Mouse (Mus musculus): ENCODE measurements around the gene Gse1. TPM values are rescaled to one million over a fixed set of nuclear protein-coding genes. Genes with fewer than 3 reads are reported as not detected.
A peak's percentile ranks its signal among the peaks of the same experiment; 100 is the strongest.

Gene Gse1
- polyA plus RNA-seq, 1 experiment from 2014 or later = 8.7 TPM

DNA sequence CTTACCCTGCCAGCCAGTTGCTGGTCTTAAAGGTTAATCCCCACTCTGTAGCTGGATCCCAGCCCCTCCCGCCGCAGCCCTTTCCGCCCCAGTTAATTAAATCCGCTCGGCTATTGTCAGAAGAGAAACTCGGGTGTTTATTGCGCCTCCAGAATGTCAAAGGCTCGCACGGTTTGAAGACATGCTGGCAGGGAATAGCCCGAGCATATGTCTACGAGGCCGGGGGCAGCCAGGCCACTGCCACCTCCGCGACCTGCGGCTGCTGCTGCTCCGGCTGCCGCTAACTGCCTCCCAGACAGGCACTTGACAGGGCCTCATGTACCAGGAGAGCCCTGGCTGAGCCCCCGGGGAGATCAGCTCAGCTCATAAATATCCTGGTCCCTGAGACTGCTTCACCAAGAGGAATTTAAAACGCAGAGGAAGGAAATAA is 276.8 kb downstream of the Gse1 start:
- H3K27ac ChIP-seq (replicated peaks) = peak overlapping the region; percentile 24; the same call in 1 of the 2 replicates
- H3K4me1 ChIP-seq (replicated peaks) = peaks cover 99% of the 10 kb centered on the region

DNA sequence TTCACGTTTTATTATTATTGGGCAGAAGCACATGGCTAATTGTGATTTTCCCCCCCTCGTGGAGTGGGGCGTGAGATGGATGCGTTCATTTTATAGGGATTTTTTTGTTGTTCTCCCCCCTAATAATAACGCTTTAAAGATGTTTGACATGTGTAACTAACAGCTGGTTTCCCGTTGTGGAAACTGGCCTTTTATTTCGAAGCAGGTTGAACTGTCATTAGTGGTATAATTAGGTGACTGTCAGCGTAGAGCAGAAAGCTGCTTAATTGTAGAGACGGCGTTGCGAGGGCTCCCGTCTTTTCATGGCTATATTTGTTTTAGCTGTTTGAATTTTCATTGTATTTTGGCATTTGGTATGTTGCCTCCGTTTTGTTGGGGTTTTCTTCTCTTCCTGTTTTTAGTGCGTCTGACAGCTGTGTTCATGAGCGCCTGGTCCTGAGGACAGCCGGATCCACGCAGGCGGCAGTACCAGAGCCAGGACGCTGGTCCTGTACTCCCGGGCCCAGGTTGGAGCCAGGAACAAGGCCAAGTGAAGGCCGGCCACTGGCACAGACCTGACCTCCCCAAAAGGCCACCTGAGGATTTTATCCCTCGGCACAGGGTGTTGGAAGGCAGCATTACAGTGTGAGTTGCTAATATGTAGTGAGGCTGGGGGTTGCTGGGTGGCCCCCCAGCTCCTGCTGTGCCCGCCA is 277.5 kb downstream of the Gse1 start:
- H3K27me3 ChIP-seq = no peaks in the 10 kb centered on the region
- no peak overlapping the region for H3K9ac ChIP-seq
- no peaks in the 10 kb centered on the region for H3K9me3 ChIP-seq (replicated peaks)
- no peak for ATAC-seq (ENCODE audit: insufficient read depth)
- peak overlapping the region; percentile 45; the same call in 1 of the 2 replicates for H3K4me2 ChIP-seq
- H3K36me3 ChIP-seq (replicated peaks) = peaks cover 8% of the 10 kb centered on the region; the same call in 1 of the 2 replicates
- no peak overlapping the region for H3K4me3 ChIP-seq (replicated peaks)
- H3K4me1 ChIP-seq (replicated peaks) = peaks cover 99% of the 10 kb centered on the region
- 54% methylated on average over 23 of the region's 23 CpGs for WGBS (ENCODE audit: insufficient replicate concordance)
- no peak overlapping the region for H3K27ac ChIP-seq (replicated peaks)

More for the DNA sequence above, 276.8 kb downstream of the Gse1 start:
- Histone ChIP-seq H3K4me2 (peak overlapping the region; percentile 45), H3K9me3 (replicated peaks) (no peaks in the 10 kb centered on the region), H3K9ac (peak overlapping the region; percentile 28; the same call in 1 of the 2 replicates), H3K4me3 (replicated peaks) (no peak overlapping the region), H3K36me3 (replicated peaks) (peaks cover 8% of the 10 kb centered on the region; the same call in 1 of the 2 replicates), H3K27me3 (no peaks in the 10 kb centered on the region)
- 18% methylated on average over 19 of the region's 19 CpGs for WGBS (ENCODE audit: insufficient replicate concordance)
- ATAC-seq (ENCODE audit: insufficient read depth) = no peak

DNA sequence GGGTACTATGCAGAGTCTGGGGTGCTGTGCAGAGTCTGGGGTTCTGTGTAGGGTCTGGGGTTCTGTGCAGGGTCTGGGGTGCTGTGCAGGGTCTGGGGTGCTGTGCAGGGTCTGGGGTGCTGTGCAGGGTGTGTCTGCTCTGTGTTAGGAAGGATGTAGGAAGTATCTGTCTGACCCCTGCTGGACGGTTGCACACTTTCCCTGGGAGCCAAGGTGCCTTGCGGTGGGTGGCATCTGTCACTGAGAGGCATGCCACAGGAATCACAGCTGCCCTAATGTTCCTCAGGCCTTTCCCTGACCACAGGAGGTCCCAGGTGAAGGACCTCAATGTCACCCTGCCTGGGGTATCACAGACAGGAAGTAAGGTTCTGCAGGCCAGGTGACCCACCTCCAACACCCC is 278.3 kb downstream of the Gse1 start:
- Histone ChIP-seq H3K4me2 (no peak overlapping the region), H3K9ac (no peak overlapping the region), H3K36me3 (replicated peaks) (peaks cover 8% of the 10 kb centered on the region; the same call in 1 of the 2 replicates), H3K4me1 (replicated peaks) (peaks cover 99% of the 10 kb centered on the region), H3K27me3 (no peaks in the 10 kb centered on the region), H3K27ac (replicated peaks) (no peak overlapping the region), H3K9me3 (replicated peaks) (no peaks in the 10 kb centered on the region), H3K4me3 (replicated peaks) (no peak overlapping the region)
- ATAC-seq (ENCODE audit: insufficient read depth) = no peak
- 53% methylated on average over 2 of the region's 2 CpGs for WGBS (ENCODE audit: insufficient replicate concordance)

DNA sequence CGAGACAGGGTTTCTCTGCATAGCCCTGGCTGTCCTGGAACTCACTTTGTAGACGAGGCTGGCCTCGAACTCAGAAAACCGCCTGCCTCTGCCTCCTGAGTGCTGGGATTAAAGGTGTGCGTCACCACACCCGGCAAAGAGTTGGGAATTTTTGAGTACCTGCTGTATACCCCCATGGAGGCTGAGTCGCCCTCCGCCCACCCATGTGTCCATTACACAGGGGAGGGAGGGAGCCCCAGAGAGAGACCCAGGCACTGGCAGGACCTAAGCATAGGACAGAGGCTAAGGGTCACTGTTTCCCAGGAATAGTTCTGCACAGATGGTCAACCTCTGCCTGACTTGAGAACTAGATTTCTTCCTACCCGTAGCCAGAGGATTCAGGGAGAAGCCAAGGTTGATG is 279.0 kb downstream of the Gse1 start:
- no peak overlapping the region for H3K4me3 ChIP-seq (replicated peaks)
- no peak for ATAC-seq (ENCODE audit: insufficient read depth)
- H3K9me3 ChIP-seq (replicated peaks) = no peaks in the 10 kb centered on the region
- peaks cover 8% of the 10 kb centered on the region; the same call in 1 of the 2 replicates for H3K36me3 ChIP-seq (replicated peaks)
- peaks cover 100% of the 10 kb centered on the region for H3K4me1 ChIP-seq (replicated peaks)
- no peaks in the 10 kb centered on the region for H3K27me3 ChIP-seq
- WGBS (ENCODE audit: insufficient replicate concordance) = 87% methylated on average over 9 of the region's 9 CpGs
- no peak overlapping the region for H3K27ac ChIP-seq (replicated peaks)
- no peak overlapping the region for H3K9ac ChIP-seq
- no peak overlapping the region for H3K4me2 ChIP-seq

DNA sequence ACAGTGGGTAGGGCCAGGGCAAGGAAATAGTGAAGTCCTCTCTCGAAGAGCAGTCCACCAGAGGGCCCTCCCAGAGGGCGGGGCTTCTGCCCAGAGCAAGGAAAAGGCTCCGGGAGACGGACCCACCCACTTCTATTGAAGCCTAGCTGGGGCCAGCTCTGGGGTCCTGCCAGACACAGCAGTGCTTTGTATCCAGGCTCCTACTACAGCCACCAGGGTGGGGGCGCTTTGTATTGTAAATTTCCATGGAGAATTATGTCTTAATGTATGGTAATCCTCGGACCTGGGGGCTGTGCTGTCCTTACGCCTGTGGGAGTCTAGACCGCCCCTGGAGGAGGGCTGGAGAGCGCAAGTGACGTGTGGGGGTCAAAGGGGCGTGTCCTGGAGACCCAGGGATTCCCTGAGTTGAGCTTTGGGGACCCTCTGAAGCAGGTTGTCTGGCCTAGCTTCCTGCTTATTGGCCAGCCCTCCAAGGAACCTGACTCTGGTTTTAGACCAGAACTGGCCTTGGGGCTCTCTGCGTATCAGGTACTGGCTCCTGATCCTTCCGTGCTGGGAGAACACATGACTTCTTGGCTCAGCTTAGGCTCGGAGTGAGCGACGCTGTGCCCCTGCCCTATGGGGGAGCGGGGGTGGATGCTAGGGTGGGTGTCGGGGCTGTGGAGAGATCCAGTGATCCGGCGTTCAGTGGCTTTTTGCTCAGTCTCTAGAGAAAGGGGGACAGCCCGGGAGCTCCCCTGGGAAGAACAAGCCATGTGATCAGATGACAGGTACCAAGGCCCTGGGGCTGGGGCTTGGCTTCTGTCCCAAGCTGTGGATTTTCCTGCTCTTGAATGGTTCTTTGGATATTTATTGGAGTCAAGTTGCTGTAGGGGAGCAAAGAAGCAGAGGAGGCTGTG is 281.1 kb downstream of the Gse1 start:
- Histone ChIP-seq H3K36me3 (replicated peaks) (peaks cover 8% of the 10 kb centered on the region; the same call in 1 of the 2 replicates), H3K4me1 (replicated peaks) (peaks cover 99% of the 10 kb centered on the region), H3K9ac (no peak overlapping the region), H3K27me3 (no peaks in the 10 kb centered on the region), H3K4me3 (replicated peaks) (peak overlapping the region; percentile 14; the same call in 1 of the 2 replicates), H3K4me2 (peak overlapping the region; percentile 50), H3K27ac (replicated peaks) (peak overlapping the region; percentile 35), H3K9me3 (replicated peaks) (no peaks in the 10 kb centered on the region)
- WGBS (ENCODE audit: insufficient replicate concordance) = 15% methylated on average over 21 of the region's 21 CpGs
- ATAC-seq (ENCODE audit: insufficient read depth) = peak; percentile 33; the same call in 1 of the 2 replicates

DNA sequence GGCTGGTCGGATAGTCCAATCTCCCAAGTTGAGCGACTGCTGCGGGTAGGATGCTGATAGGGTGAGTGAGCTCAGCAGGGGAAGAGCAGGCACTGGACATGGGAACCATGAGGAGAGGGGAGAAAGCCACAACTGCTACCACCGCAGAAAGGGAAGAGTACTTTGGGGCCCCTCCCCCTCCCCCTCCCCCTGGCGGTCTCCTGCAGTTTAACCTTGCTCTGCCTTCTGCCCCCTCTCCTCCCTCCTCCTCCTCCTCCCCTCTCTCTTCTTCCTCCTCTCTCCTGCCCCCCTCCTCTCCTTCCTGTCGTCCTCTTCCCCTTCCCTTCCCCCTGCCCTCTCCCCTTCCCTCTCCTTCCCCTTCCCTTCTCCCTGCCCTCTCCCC is 281.8 kb downstream of the Gse1 start:
- Histone ChIP-seq H3K4me2 (peak overlapping the region; percentile 50), H3K4me1 (replicated peaks) (peaks cover 96% of the 10 kb centered on the region), H3K36me3 (replicated peaks) (peaks cover 11% of the 10 kb centered on the region; the same call in 1 of the 2 replicates), H3K27ac (replicated peaks) (no peak overlapping the region; the same call in 1 of the 2 replicates), H3K9me3 (replicated peaks) (no peaks in the 10 kb centered on the region), H3K4me3 (replicated peaks) (no peak overlapping the region), H3K9ac (no peak overlapping the region), H3K27me3 (no peaks in the 10 kb centered on the region)
- WGBS (ENCODE audit: insufficient replicate concordance) = 12% methylated on average over 4 of the region's 6 CpGs
- ATAC-seq (ENCODE audit: insufficient read depth) = no peak

DNA sequence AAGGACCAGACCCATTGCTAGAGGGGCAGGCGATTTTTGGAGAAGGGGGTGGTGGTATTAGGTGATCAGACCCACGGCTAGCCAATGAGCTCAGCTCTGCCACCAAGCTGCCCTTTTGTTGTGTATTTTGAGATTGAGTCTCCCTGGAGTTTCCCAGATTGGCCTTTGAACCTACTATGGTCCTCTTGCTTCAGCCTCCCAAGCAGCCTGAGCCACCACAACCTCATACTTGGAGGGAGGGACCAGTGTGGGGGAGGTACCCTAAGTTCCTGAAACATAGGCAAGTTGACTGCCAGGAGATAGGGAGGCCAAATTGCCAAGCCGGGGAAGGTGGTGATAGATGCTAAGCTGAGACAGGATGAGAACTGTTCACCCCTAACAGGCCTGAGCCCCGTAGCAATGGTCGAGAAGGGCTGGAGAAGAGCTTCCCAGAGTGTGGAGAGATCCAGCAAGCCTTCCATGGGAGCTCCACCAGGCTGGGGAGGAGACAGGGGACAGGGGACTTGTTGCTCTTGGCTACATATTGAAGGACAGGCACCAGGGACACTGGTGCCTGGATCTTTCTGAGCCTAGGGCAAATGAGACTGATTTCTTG is 282.7 kb downstream of the Gse1 start:
- Histone ChIP-seq H3K4me1 (replicated peaks) (peaks cover 94% of the 10 kb centered on the region), H3K4me2 (no peak overlapping the region), H3K27me3 (no peaks in the 10 kb centered on the region), H3K9me3 (replicated peaks) (no peaks in the 10 kb centered on the region), H3K9ac (no peak overlapping the region), H3K27ac (replicated peaks) (peak overlapping the region; percentile 9; the same call in 1 of the 2 replicates), H3K36me3 (replicated peaks) (peaks cover 14% of the 10 kb centered on the region; the same call in 1 of the 2 replicates), H3K4me3 (replicated peaks) (no peak overlapping the region)
- no peak for ATAC-seq (ENCODE audit: insufficient read depth)
- 22% methylated on average over 5 of the region's 5 CpGs for WGBS (ENCODE audit: insufficient replicate concordance)

DNA sequence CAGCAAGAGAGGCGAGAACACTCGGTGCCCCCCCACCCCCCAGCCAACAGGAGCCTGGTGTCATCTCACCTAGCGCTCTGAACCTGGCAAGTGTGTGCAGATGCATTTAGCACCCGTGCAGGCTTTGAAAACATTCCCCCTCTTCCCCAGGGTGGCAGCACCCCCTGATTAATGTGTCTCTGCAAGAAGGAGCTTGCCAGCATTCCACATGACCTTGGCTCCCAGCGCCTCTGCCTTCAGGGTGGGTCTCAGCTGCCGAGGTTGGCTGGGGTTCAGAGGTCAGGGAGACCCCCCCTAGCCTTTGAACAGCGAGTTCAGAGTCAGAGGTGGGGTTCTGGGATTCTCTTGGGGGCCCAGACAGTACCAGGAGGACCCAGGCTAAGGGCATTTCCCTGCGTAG is 283.5 kb downstream of the Gse1 start:
- Histone ChIP-seq H3K36me3 (replicated peaks) (peaks cover 14% of the 10 kb centered on the region; the same call in 1 of the 2 replicates), H3K27me3 (no peaks in the 10 kb centered on the region), H3K27ac (replicated peaks) (no peak overlapping the region), H3K4me3 (replicated peaks) (no peak overlapping the region), H3K9ac (no peak overlapping the region), H3K4me1 (replicated peaks) (peaks cover 94% of the 10 kb centered on the region), H3K9me3 (replicated peaks) (no peaks in the 10 kb centered on the region), H3K4me2 (no peak overlapping the region)
- no peak for ATAC-seq (ENCODE audit: insufficient read depth)
- WGBS (ENCODE audit: insufficient replicate concordance) = 71% methylated on average over 8 of the region's 8 CpGs

DNA sequence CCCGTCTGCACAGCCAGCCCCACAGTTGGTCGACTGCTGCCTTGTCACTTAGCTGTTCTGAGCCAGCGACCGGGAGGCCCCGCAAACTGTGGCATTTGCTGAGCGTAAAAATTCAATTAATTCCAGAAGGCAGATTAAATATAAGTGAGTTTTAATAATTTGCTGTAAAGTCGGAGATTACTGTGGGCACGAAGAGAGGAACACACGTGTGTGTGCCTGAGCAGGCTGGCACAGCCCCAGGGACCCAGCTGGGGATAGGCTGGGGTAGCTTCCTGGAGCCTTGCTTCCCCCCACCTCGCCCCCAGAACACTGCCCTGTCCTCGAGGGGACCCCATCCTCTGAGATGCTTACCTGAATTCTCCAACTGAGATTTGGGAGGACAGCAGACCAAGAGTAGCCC is 284.1 kb downstream of the Gse1 start:
- Histone ChIP-seq H3K4me2 (no peak overlapping the region), H3K36me3 (replicated peaks) (peaks cover 11% of the 10 kb centered on the region; the same call in 1 of the 2 replicates), H3K9ac (no peak overlapping the region), H3K27ac (replicated peaks) (no peak overlapping the region), H3K9me3 (replicated peaks) (no peaks in the 10 kb centered on the region), H3K27me3 (no peaks in the 10 kb centered on the region), H3K4me1 (replicated peaks) (peaks cover 90% of the 10 kb centered on the region), H3K4me3 (replicated peaks) (no peak overlapping the region)
- 67% methylated on average over 11 of the region's 11 CpGs for WGBS (ENCODE audit: insufficient replicate concordance)
- no peak for ATAC-seq (ENCODE audit: insufficient read depth)

DNA sequence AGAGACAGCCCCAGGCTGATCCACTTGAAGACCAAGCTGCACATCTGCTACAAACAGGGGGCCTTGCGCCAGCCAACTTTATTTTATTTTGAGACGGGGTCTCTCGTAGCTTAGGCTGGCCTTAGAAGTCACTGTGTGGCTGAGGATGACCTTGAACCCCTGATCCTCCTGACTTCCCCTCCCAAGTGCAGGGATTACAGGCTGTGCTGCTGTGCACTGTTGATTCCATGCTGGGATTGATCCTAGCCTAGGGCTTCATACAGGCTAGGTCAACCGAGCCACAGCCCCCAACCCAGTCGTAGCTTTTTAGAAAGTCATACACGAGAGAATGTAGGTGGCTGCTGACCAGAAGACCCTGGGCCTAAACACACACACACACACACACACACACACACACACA is 284.9 kb downstream of the Gse1 start:
- no peak overlapping the region for H3K9ac ChIP-seq
- no peaks in the 10 kb centered on the region for H3K27me3 ChIP-seq
- H3K4me2 ChIP-seq = no peak overlapping the region
- no peaks in the 10 kb centered on the region for H3K9me3 ChIP-seq (replicated peaks)
- no peak overlapping the region for H3K4me3 ChIP-seq (replicated peaks)
- WGBS (ENCODE audit: insufficient replicate concordance) = 68% methylated on average over 6 of the region's 6 CpGs
- no peak overlapping the region for H3K27ac ChIP-seq (replicated peaks)
- ATAC-seq (ENCODE audit: insufficient read depth) = no peak
- peaks cover 90% of the 10 kb centered on the region for H3K4me1 ChIP-seq (replicated peaks)
- peaks cover 6% of the 10 kb centered on the region; the same call in 1 of the 2 replicates for H3K36me3 ChIP-seq (replicated peaks)
